Comparison of ENCODE assay signal across 8 mouse cellular contexts in the genomic region with DNA sequence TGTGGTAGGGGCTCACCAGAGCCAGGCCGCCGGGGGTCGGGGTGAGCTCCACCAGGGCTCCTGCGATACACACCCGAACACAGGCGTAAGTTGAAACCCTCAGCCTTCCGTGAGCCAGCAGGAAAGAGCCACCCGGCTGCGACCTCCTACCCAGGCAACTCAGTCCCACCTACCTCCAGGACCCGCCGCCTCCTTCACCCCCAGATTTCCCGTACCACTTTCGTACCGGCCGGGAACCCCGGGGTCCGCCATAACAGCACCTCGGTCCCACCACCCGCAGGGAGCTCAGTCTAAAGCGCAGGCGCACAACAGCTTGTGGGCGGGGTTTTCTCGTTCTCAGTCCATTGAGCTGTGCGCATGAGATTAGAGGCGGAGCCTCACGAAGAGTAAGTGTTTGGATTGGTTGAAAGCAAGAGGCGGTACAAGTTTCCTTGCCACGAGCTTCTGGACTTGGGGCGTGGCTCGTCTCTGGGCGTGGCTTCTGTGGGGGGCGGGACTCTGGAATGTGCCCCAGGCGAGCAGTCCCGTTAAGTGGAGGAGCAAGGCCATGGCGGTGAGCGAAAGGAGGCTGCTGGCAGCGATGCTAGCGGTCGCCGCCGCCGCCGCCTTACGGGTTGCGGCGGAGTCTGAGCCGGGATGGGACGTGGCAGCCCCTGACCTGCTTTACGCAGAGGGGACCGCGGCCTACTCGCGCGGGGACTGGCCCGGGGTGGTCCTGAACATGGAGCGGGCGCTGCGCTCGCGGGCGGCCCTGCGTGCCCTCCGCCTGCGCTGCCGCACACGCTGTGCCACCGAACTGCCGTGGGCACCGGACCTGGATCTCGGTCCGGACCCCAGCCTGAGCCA. TPM values are rescaled to one million over a fixed set of nuclear protein-coding genes. Genes with fewer than 3 reads are reported as not detected.
A peak's percentile ranks its signal among the peaks of the same experiment; 100 is the strongest.
DNase-seq lines count a peak whose midpoint lies in the region; ATAC-seq and TF ChIP-seq lines count a peak whose summit lies in the region.

A gene (minus strand): TSS at position 303 of the 846 bp plus-strand sequence.
A gene (plus strand): TSS at position 506 of the 846 bp plus-strand sequence.

- H3K36me3 ChIP-seq in MEL (ENCODE audit: control insufficient read depth in 1 of 2, insufficient read depth in 2 of 2, low read length in 2 of 2), result peaks cover 0 to 14% of the 10 kb centered on the region in 2 experiments; a peak in 2 of 4 replicates
- H3K36me3 ChIP-seq in forebrain, postnatal 0 days (ENCODE audit: insufficient read depth), result peaks cover 23% of the 10 kb centered on the region
- H3K36me3 ChIP-seq in lung, embryonic 15.5 days, result peaks cover 11% of the 10 kb centered on the region; the same call in 1 of the 2 replicates

- H3K9me3 ChIP-seq in MEL (replicated peaks; ENCODE audit: insufficient read depth, low read length), result no peaks in the 10 kb centered on the region
- no peaks in the 10 kb centered on the region for H3K9me3 ChIP-seq in forebrain, postnatal 0 days (ENCODE audit: low read length)
- H3K9me3 ChIP-seq in lung, embryonic 15.5 days, result no peaks in the 10 kb centered on the region

- peaks cover 14% of the 10 kb centered on the region for H3K79me2 ChIP-seq in MEL (ENCODE audit: control insufficient read depth, insufficient read depth, low read length, poor library complexity)

- H3K4me2 ChIP-seq in forebrain, postnatal 0 days (ENCODE audit: low read depth), result peak within 1 kb of the TSS; percentile 85
- peak within 1 kb of the TSS; percentile 72 for H3K4me2 ChIP-seq in lung, embryonic 15.5 days

- peak; percentile 97 for ATAC-seq in forebrain, postnatal 0 days
- peak; percentile 95 for ATAC-seq in lung, embryonic 15.5 days (ENCODE audit: borderline replicate concordance, extremely low read depth, low FRiP score, low TSS enrichment)

- H3K4me3 ChIP-seq in MEL (ENCODE audit: control insufficient read depth in 1 of 2, insufficient read depth in 1 of 2, low read depth in 2 of 2, low read length in 2 of 2), result peak within 1 kb of the TSS; percentile 92
- peak within 1 kb of the TSS; percentile 84 for H3K4me3 ChIP-seq in cerebellum, adult 2 months (replicated peaks; ENCODE audit: insufficient read depth, low read depth, low read length)
- peak within 1 kb of the TSS; percentile 73 for H3K4me3 ChIP-seq in forebrain, postnatal 0 days (ENCODE audit: low read depth, low read length)
- peak within 1 kb of the TSS; percentile 64 for H3K4me3 ChIP-seq in lung, embryonic 15.5 days

- no peak for TF ChIP-seq EP300 in MEL (IDR thresholded peaks at IDR 0.05; ENCODE audit: low read depth in 1 of 2, low read length in 2 of 2)

- TF ChIP-seq POLR2A in MEL (IDR thresholded peaks at IDR 0.05; ENCODE audit: control insufficient read depth in 1 of 2, insufficient read depth in 1 of 2, low read depth in 1 of 2, low read length in 2 of 2, poor library complexity in 1 of 2), result peak; percentile 41 to 69
- TF ChIP-seq POLR2A in cerebellum, adult 2 months (IDR thresholded peaks at IDR 0.05; ENCODE audit: borderline replicate concordance, insufficient read depth, low read length), result peak; percentile 84; the same call in 1 of the 2 replicates

- peaks cover 3 to 8% of the 10 kb centered on the region in 2 experiments; a peak in 2 of 4 replicates for H3K4me1 ChIP-seq in MEL (ENCODE audit: control insufficient read depth in 1 of 2, insufficient read depth in 2 of 2, low read length in 2 of 2)
- H3K4me1 ChIP-seq in cerebellum, adult 2 months (ENCODE audit: control insufficient read depth, insufficient read depth, low read length), result no peaks in the 10 kb centered on the region
- peaks cover 4% of the 10 kb centered on the region; the same call in 1 of the 2 replicates for H3K4me1 ChIP-seq in forebrain, postnatal 0 days (ENCODE audit: insufficient read depth)
- peaks cover 13% of the 10 kb centered on the region for H3K4me1 ChIP-seq in lung, embryonic 15.5 days

- DNase-seq in MEL (ENCODE audit: low read depth, low spot score), result peak; percentile 99
- peak; percentile 99 for DNase-seq in cerebellum, adult 2 months
- DNase-seq in forebrain, postnatal 0 days, result peak; percentile 99
- DNase-seq in heart, postnatal 4 days, result peak; percentile 99
- DNase-seq in layer of hippocampus, adult 8-10 months (ENCODE audit: low spot score in 2 of 2), result peak; percentile 99
- peak; percentile 99 for DNase-seq in ovary, adult 18-20 months (ENCODE audit: low spot score)
- DNase-seq in thymus, postnatal 0 days (ENCODE audit: low spot score), result peak; percentile 100

- TF ChIP-seq CTCF in MEL (IDR thresholded peaks at IDR 0.05 in 2 of 3, conservative IDR thresholded peaks at IDR 0.05 in 1 of 3; ENCODE audit: control insufficient read depth in 1 of 3, insufficient read depth in 1 of 3, low read depth in 2 of 3, low read length in 3 of 3, poor library complexity in 1 of 3, severe bottlenecking in 1 of 3), result no peak
- TF ChIP-seq CTCF in cerebellum, adult 2 months (IDR thresholded peaks at IDR 0.05; ENCODE audit: borderline replicate concordance, insufficient read depth, low read depth, low read length), result no peak
- TF ChIP-seq CTCF in forebrain, postnatal 0 days (IDR thresholded peaks at IDR 0.05; ENCODE audit: low read depth), result no peak

- peak within 1 kb of the TSS; percentile 86 for H3K9ac ChIP-seq in MEL (ENCODE audit: control insufficient read depth, low read depth, low read length, poor library complexity, severe bottlenecking)
- H3K9ac ChIP-seq in forebrain, postnatal 0 days, result peak within 1 kb of the TSS; percentile 65
- H3K9ac ChIP-seq in lung, embryonic 15.5 days, result peak within 1 kb of the TSS; percentile 75

- H3K27ac ChIP-seq in MEL (ENCODE audit: control insufficient read depth, low read depth, low read length), result no peak within 1 kb of the TSS
- peak within 1 kb of the TSS; percentile 34 for H3K27ac ChIP-seq in cerebellum, adult 2 months (ENCODE audit: insufficient read depth, low read length)
- peak within 1 kb of the TSS; percentile 77 for H3K27ac ChIP-seq in forebrain, postnatal 0 days (ENCODE audit: low read depth, low read length)
- H3K27ac ChIP-seq in lung, embryonic 15.5 days, result peak within 1 kb of the TSS; percentile 77

- WGBS in cerebellum, adult 2 months, result under 1% methylated on average over 66 of the region's 71 CpGs
- WGBS in forebrain, postnatal 0 days, result 1% methylated on average over 71 of the region's 71 CpGs
- WGBS in lung, embryonic 15.5 days, result under 1% methylated on average over 65 of the region's 71 CpGs

- TF ChIP-seq RAD21 in MEL (IDR thresholded peaks at IDR 0.05; ENCODE audit: low read depth, low read length), result no peak

- no peaks in the 10 kb centered on the region for H3K27me3 ChIP-seq in MEL (ENCODE audit: control insufficient read depth in 1 of 2, insufficient read depth in 2 of 2, low read length in 2 of 2)
- no peaks in the 10 kb centered on the region for H3K27me3 ChIP-seq in cerebellum, adult 2 months (ENCODE audit: control insufficient read depth, insufficient read depth, low read length)
- no peaks in the 10 kb centered on the region for H3K27me3 ChIP-seq in forebrain, postnatal 0 days (ENCODE audit: insufficient read depth, low read length)
- H3K27me3 ChIP-seq in lung, embryonic 15.5 days, result no peaks in the 10 kb centered on the region

TF ChIP-seq in MEL, 35 proteins besides CTCF, POLR2A, EP300 and RAD21 (continues in another document):
- TF ChIP-seq RCOR1 (IDR thresholded peaks at IDR 0.05; ENCODE audit: low read depth, low read length), result no peak
- TF ChIP-seq E2F4 (IDR thresholded peaks at IDR 0.05; ENCODE audit: borderline replicate concordance, low read depth, low read length), result no peak
- TF ChIP-seq JUND (IDR thresholded peaks at IDR 0.05; ENCODE audit: low read depth, low read length), result no peak
- TF ChIP-seq MAFK (IDR thresholded peaks at IDR 0.05; ENCODE audit: borderline replicate concordance, low read depth, low read length), result no peak
- no peak for TF ChIP-seq MYC (IDR thresholded peaks at IDR 0.05; ENCODE audit: low read depth, low read length)
- peak; percentile 73 for TF ChIP-seq NRF1 (IDR thresholded peaks at IDR 0.05; ENCODE audit: insufficient read depth, low read depth, low read length, poor library complexity, severe bottlenecking)
- TF ChIP-seq TAL1 (IDR thresholded peaks at IDR 0.05; ENCODE audit: low read length), result no peak
- no peak for TF ChIP-seq KAT2A (conservative IDR thresholded peaks at IDR 0.05; ENCODE audit: low read depth, low read length)
- no peak for TF ChIP-seq ZC3H11A (IDR thresholded peaks at IDR 0.05; ENCODE audit: low read depth, low read length)
- peak; percentile 60 for TF ChIP-seq MXI1 (IDR thresholded peaks at IDR 0.05; ENCODE audit: low read depth, low read length)
- no peak for TF ChIP-seq GATA1 (IDR thresholded peaks at IDR 0.05; ENCODE audit: low read depth, low read length)
- no peak; the same call in 1 of the 2 replicates for TF ChIP-seq TCF12 (IDR thresholded peaks at IDR 0.05; ENCODE audit: low read depth, low read length)
- no peak for TF ChIP-seq POLR2AphosphoS2 (IDR thresholded peaks at IDR 0.05; ENCODE audit: low read length)
- no peak for TF ChIP-seq MAX (IDR thresholded peaks at IDR 0.05; ENCODE audit: low read length)

RNA-seq across cellular contexts. Expression of the first gene that starts in this region (rescaled TPM):
- total RNA-seq in MEL (2012; rRNA removed), result 12.3 and 12.8 TPM in 2 replicates
- polyA plus RNA-seq in MEL (2012; ENCODE audit: insufficient read depth in 1 of 2, insufficient read length in 2 of 2, low read depth in 1 of 2, low replicate concordance in 2 of 2, missing spikeins in 1 of 2), result 10 to 100 TPM in 1 of 2 experiments, not detected in 1; 24.9 TPM
- 10.7 and 11.9 TPM in 2 replicates for polyA plus RNA-seq in cerebellum, adult 2 months (2012; rRNA removed)
- 17.6 and 23.2 TPM in 2 replicates for total RNA-seq in forebrain, postnatal 0 days (2014; rRNA removed)
- 22.7 and 23.4 TPM in 2 replicates for polyA plus RNA-seq in forebrain, postnatal 0 days (2015; fragmentation: Nextera tagmentation; extraction: Ambion mirVana)
- 10 to 100 TPM; 19.9 to 21.0 TPM for total RNA-seq in heart, postnatal 4 days (2021)
- total RNA-seq in layer of hippocampus, adult 8-10 months (2022), result 10 to 100 TPM; 23.1 to 32.9 (median 25.6) TPM
- polyA plus RNA-seq in lung, embryonic 15.5 days (2015; fragmentation: Nextera tagmentation; extraction: Ambion mirVana), result 34.4 and 40.8 TPM in 2 replicates
- polyA plus RNA-seq in thymus, postnatal 0 days (2015; fragmentation: Nextera tagmentation; extraction: Ambion mirVana), result 21.6 and 22.2 TPM in 2 replicates

RNA-seq across cellular contexts. Expression of the second gene that starts in this region (rescaled TPM):
- 12.9 and 15.7 TPM in 2 replicates for total RNA-seq in MEL (2012; rRNA removed)
- 10 to 100 TPM in 1 of 2 experiments, not detected in 1; 30.2 TPM for polyA plus RNA-seq in MEL (2012; ENCODE audit: insufficient read depth in 1 of 2, insufficient read length in 2 of 2, low read depth in 1 of 2, low replicate concordance in 2 of 2, missing spikeins in 1 of 2)
- polyA plus RNA-seq in cerebellum, adult 2 months (2012; rRNA removed), result 12.3 and 14.7 TPM in 2 replicates
- 12.8 and 13.8 TPM in 2 replicates for total RNA-seq in forebrain, postnatal 0 days (2014; rRNA removed)
- polyA plus RNA-seq in forebrain, postnatal 0 days (2015; fragmentation: Nextera tagmentation; extraction: Ambion mirVana), result 8.7 and 8.9 TPM in 2 replicates
- 10 to 100 TPM; 25.1 to 27.2 TPM for total RNA-seq in heart, postnatal 4 days (2021)
- total RNA-seq in layer of hippocampus, adult 8-10 months (2022), result 10 to 100 TPM in 3 of 4 experiments, 1 to 10 TPM in 1; 9.7 to 13.7 (median 11.7) TPM
- 38.0 and 38.4 TPM in 2 replicates for polyA plus RNA-seq in lung, embryonic 15.5 days (2015; fragmentation: Nextera tagmentation; extraction: Ambion mirVana)
- 6.5 and 6.9 TPM in 2 replicates for polyA plus RNA-seq in thymus, postnatal 0 days (2015; fragmentation: Nextera tagmentation; extraction: Ambion mirVana)
